Mouse (Mus musculus) heart, embryonic 14.5 days (tissue): ENCODE measurements at regions not wholly inside any gene's neighbourhood (a gene's known extent, or its start where the extent isn't known, plus 50 kb on each side); places are given as distances from the start of the nearest gene placed in this dataset.

Source experiments
- ATAC-seq: fragments of 200-750 bp; cut with Nextera tagmentation; 2 replicates; pipeline ENCODE4 v1.8.0; 2017; ENCODE audit warnings: low read depth, moderate TSS enrichment; ENCODE audit not compliant: insufficient number of reproducible peaks, insufficient read depth, low FRiP score
- H3K27ac ChIP-seq, 2 experiments: fragments of 200-500 bp in 1 of 2; fragments of 300-500 bp in 1 of 2; sonication (generic) in 1 of 2; replicated peaks in 1 of 2; 2 replicates each; pipeline ENCODE4 v1.5.1; 2012 to 2014; ENCODE audit warnings: low read depth in 2 of 2, low read length in 2 of 2, control low read depth in 1 of 2, mild to moderate bottlenecking in 1 of 2, mixed read lengths in 1 of 2; ENCODE audit not compliant: control insufficient read depth in 1 of 2, insufficient read depth in 1 of 2
- H3K27me3 ChIP-seq: fragments of 300-500 bp; sonication (generic); 2 replicates; pipeline ENCODE4 v1.6.1; 2014; ENCODE audit warnings: mild to moderate bottlenecking, low read length, control low read depth; ENCODE audit not compliant: control insufficient read depth, insufficient read depth
- H3K36me3 ChIP-seq: fragments of 300-500 bp; sonication (generic); 2 replicates; pipeline ENCODE4 v1.6.1; 2014; ENCODE audit warnings: mild to moderate bottlenecking, control low read depth, low read length, mixed read lengths; ENCODE audit not compliant: control insufficient read depth, insufficient read depth
- H3K4me1 ChIP-seq, 2 experiments: fragments of 200-500 bp in 1 of 2; fragments of 300-500 bp in 1 of 2; sonication (generic) in 1 of 2; 2 replicates each; pipeline ENCODE4 v1.6.1; 2012 to 2014; ENCODE audit warnings: low read length in 2 of 2, control low read depth in 1 of 2, mixed read lengths in 1 of 2; ENCODE audit not compliant: control insufficient read depth in 2 of 2, insufficient read depth in 2 of 2
- H3K4me2 ChIP-seq: fragments of 300-500 bp; sonication (generic); 2 replicates; pipeline ENCODE4 v1.6.1; 2014; ENCODE audit warnings: mild to moderate bottlenecking, low read length
- H3K4me3 ChIP-seq, 2 experiments: fragments of 200-500 bp in 1 of 2; fragments of 300-500 bp in 1 of 2; sonication (generic) in 1 of 2; 2 replicates each; pipeline ENCODE4 v1.5.1; 2012 to 2014; ENCODE audit warnings: low read length in 2 of 2, mild to moderate bottlenecking in 2 of 2, control low read depth in 1 of 2, low read depth in 1 of 2, moderate library complexity in 1 of 2; ENCODE audit not compliant: control insufficient read depth in 1 of 2, insufficient read depth in 1 of 2
- H3K9ac ChIP-seq: fragments of 300-500 bp; sonication (generic); 2 replicates; pipeline ENCODE4 v1.6.1; 2014; ENCODE audit warnings: mild to moderate bottlenecking, low read length
- H3K9me3 ChIP-seq: fragments of 300-500 bp; sonication (generic); 2 replicates; pipeline ENCODE4 v1.6.1; 2016; ENCODE audit warnings: low read length, control low read depth; ENCODE audit not compliant: control insufficient read depth
- WGBS: fragments of 180-500 bp; shearing (Covaris S2); extraction: QIAGEN DNeasy Blood & Tissue Kit; methylation state at CpG from one replicate; pipeline ENCODE4 v1.1.7; 2014; 5-methylcytosine and 5-hydroxymethylcytosine counted together

DNA sequence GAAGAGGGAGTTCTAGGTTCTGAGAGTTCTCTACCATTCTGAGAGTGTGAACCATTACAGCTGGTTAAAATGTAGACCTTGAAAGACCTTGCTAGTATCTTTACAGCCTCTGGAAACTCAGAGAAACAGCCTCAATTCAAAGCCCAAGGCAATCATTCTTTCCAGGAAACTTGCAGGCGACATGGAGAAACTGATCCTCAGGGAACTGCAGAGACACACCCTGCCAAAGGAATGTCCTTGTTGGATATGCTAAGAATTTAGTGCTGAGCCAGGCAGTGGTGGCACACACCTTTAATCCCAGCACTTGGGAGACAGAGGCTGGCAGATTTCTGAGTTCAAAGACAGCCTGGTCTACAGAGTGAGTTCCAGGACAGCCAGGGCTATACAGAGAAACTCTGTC is 388.3 kb upstream of the Nr2f2 start:
- Histone ChIP-seq H3K27me3 (no peaks in the 10 kb centered on the region), H3K4me1 (no peaks in the 10 kb centered on the region), H3K9me3 (no peaks in the 10 kb centered on the region), H3K36me3 (no peaks in the 10 kb centered on the region), H3K9ac (no peak overlapping the region), H3K4me3 (no peak overlapping the region), H3K27ac (no peak overlapping the region), H3K4me2 (no peak overlapping the region)
- ATAC-seq = no peak
- 67% methylated on average over 1 of the region's 1 CpGs for WGBS

DNA sequence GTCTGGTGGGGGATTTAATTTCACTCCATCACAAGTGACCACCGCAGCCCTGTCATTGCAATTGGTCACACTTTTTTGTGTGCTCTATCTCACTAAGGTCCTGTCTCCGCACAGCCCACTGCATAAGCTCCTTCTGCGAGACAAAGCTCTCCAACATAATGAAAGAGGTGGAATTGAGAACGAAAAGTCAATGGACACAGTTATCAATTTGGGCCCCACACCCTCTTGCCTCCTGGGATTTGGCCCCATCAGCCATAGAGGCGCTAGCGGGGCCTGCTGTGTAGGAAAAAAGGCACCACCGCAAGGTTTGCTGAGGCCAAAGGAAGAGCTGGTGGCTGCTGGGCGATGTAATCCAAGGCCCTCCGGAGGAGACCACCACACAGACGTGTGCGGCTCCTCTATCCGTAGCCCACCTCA is 386.3 kb upstream of the Nr2f2 start:
- Histone ChIP-seq H3K4me1 (no peaks in the 10 kb centered on the region), H3K9ac (no peak overlapping the region), H3K4me2 (no peak overlapping the region), H3K36me3 (no peaks in the 10 kb centered on the region), H3K27ac (no peak overlapping the region), H3K9me3 (no peaks in the 10 kb centered on the region), H3K4me3 (no peak overlapping the region), H3K27me3 (no peaks in the 10 kb centered on the region)
- ATAC-seq = no peak
- 87% methylated on average over 12 of the region's 12 CpGs for WGBS

DNA sequence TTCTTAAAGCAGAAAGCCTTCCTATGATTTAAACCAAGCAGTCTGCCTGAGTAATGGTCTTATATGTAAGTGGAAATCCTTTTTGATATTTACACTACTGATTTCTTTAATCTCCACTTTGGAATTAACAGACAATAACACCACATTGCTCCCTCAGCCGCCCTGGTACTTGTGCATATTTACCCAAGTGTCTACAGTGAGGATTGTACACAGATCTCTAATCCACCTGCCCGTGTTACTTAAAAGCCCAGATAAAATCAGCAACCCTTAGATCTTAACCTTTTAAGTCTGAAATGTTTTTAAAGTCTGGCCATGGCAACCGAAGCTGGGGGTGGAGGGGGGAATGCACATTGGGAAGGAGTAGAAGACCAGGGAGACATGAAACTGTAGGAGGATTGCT is 382.3 kb upstream of the Nr2f2 start:
- no peak overlapping the region for H3K27ac ChIP-seq
- WGBS = 53% methylated on average over 3 of the region's 3 CpGs
- no peak for ATAC-seq

GRCm38 (mm10) chr7:70748345-70748744 is 381.8 kb upstream of the Nr2f2 start:
- H3K27ac ChIP-seq = no peak overlapping the region
- WGBS = 80% methylated on average over 8 of the region's 8 CpGs
- no peak for ATAC-seq
- no peak overlapping the region for H3K4me3 ChIP-seq
- no peaks in the 10 kb centered on the region for H3K9me3 ChIP-seq
- H3K36me3 ChIP-seq = no peaks in the 10 kb centered on the region
- H3K4me1 ChIP-seq = no peaks in the 10 kb centered on the region
- no peak overlapping the region for H3K9ac ChIP-seq
- no peak overlapping the region for H3K4me2 ChIP-seq
- H3K27me3 ChIP-seq = no peaks in the 10 kb centered on the region

More for the DNA sequence above, 382.3 kb upstream of the Nr2f2 start:
- H3K4me3 ChIP-seq = no peak overlapping the region
- no peak overlapping the region for H3K4me2 ChIP-seq
- no peaks in the 10 kb centered on the region for H3K27me3 ChIP-seq
- H3K9me3 ChIP-seq = no peaks in the 10 kb centered on the region
- no peaks in the 10 kb centered on the region for H3K36me3 ChIP-seq
- no peak overlapping the region for H3K9ac ChIP-seq
- H3K4me1 ChIP-seq = no peaks in the 10 kb centered on the region

- no peaks in the 10 kb centered on the region for H3K27me3 ChIP-seq
- H3K27ac ChIP-seq = no peak overlapping the region
- no peaks in the 10 kb centered on the region for H3K9me3 ChIP-seq
- no peak overlapping the region for H3K9ac ChIP-seq
- no peak overlapping the region for H3K4me2 ChIP-seq
- H3K36me3 ChIP-seq = no peaks in the 10 kb centered on the region
- H3K4me3 ChIP-seq = no peak overlapping the region
- H3K4me1 ChIP-seq = no peaks in the 10 kb centered on the region
- 72% methylated on average over 18 of the region's 18 CpGs for WGBS
- no peak for ATAC-seq
Measured at GRCm38 (mm10) chr7:70744296-70744695, 377.8 kb upstream of the Nr2f2 start.

- no peak for ATAC-seq
- Histone ChIP-seq H3K27ac (no peak overlapping the region), H3K9me3 (no peaks in the 10 kb centered on the region), H3K27me3 (no peaks in the 10 kb centered on the region), H3K36me3 (no peaks in the 10 kb centered on the region), H3K9ac (no peak overlapping the region), H3K4me1 (no peaks in the 10 kb centered on the region), H3K4me2 (no peak overlapping the region), H3K4me3 (no peak overlapping the region)
- WGBS = 80% methylated on average over 2 of the region's 2 CpGs
Measured at GRCm38 (mm10) chr7:70735591-70735990, 369.1 kb upstream of the Nr2f2 start.

- no peak overlapping the region for H3K27ac ChIP-seq
- no peaks in the 10 kb centered on the region for H3K4me1 ChIP-seq
- no peaks in the 10 kb centered on the region for H3K27me3 ChIP-seq
- H3K36me3 ChIP-seq = no peaks in the 10 kb centered on the region
- no peak overlapping the region for H3K9ac ChIP-seq
- no peak for ATAC-seq
- no peak overlapping the region for H3K4me3 ChIP-seq
- H3K9me3 ChIP-seq = no peaks in the 10 kb centered on the region
- no peak overlapping the region for H3K4me2 ChIP-seq
Measured at GRCm38 (mm10) chr7:70733501-70733900, 367.0 kb upstream of the Nr2f2 start.

DNA sequence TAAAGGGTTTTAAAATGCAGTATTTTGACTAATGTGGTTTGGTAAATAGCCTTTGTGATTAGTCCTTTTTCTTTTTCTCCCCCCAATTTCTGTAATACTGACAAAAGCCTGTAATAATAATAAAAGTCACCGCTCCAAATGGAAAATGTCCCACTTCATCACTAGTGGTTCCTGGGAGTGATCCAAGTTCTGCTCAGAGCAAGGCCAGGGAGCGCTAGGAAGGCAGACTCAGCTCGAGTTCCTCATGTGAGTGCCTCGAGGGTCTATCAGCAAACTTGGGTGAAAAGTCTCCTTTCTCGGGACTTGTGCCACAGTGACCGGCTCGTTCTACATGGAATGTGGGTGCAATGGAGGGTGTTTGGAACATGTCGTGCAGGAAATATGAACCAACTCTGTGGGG is 363.4 kb upstream of the Nr2f2 start:
- WGBS = 74% methylated on average over 8 of the region's 8 CpGs
- Histone ChIP-seq H3K27me3 (no peaks in the 10 kb centered on the region), H3K27ac (no peak overlapping the region), H3K9me3 (no peaks in the 10 kb centered on the region), H3K9ac (no peak overlapping the region), H3K4me1 (no peaks in the 10 kb centered on the region), H3K36me3 (no peaks in the 10 kb centered on the region), H3K4me2 (no peak overlapping the region), H3K4me3 (no peak overlapping the region)
- ATAC-seq = no peak
